Mouse (Mus musculus) cerebellum, postnatal 25 days (tissue): ENCODE results near the gene Sec24d.

Source experiments
- DNase-seq, 2 experiments: peaks; one replicate each; pipeline ENCODE4 v3.0.0; 2021; ENCODE audit warnings: mixed read lengths in 2 of 2

Sec24d gene

GRCm38 (mm10) chr3:123404945-123405344, 137.7 kb downstream of the Sec24d start:
- no peak for DNase-seq

GRCm38 (mm10) chr3:123411821-123412578, 144.7 kb downstream of the Sec24d start:
- DNase-seq = no peak

GRCm38 (mm10) chr3:123413173-123413572, 145.9 kb downstream of the Sec24d start:
- no peak for DNase-seq
